Mouse (Mus musculus): ENCODE results near the gene Elfn1. TPM values are rescaled to one million over a fixed set of nuclear protein-coding genes. Genes with fewer than 3 reads are reported as not detected.

The Elfn1 gene
- 0.44 and 1.1 TPM in 2 replicates for polyA plus RNA-seq (2015; fragmentation: Nextera tagmentation; extraction: Ambion mirVana)

- Histone ChIP-seq H3K4me1 (peaks cover 58% of the 10 kb centered on the region), H3K27ac (no peak within 1 kb of the TSS; the same call in none of the 2 replicates), H3K4me3 (peak within 1 kb of the TSS; percentile 63), H3K9me3 (replicated peaks) (no peaks in the 10 kb centered on the region), H3K4me2 (peak within 1 kb of the TSS; percentile 98), H3K27me3 (peaks cover 84% of the 10 kb centered on the region), H3K36me3 (ENCODE audit: poor library complexity, severe bottlenecking) (no peaks in the 10 kb centered on the region), H3K9ac (peak within 1 kb of the TSS; percentile 77)
- WGBS = 1% methylated on average over 33 of the region's 33 CpGs
- ATAC-seq = peak; percentile 11; the same call in 1 of the 2 replicates
Observed at GRCm38 (mm10) chr5:139907714-139908242, at the start of gene Elfn1. Gene Elfn1 (plus strand): TSS chr5:139907943.

GRCm38 (mm10) chr5:139860328-139861104, 47.2 kb upstream of the Elfn1 start:
- Histone ChIP-seq H3K4me3 (0 out of 2 replicates have a peak overlapping the region, but pooled peaks have one; percentile 4), H3K36me3 (ENCODE audit: poor library complexity, severe bottlenecking) (no peaks in the 10 kb centered on the region), H3K4me1 (peaks cover 23% of the 10 kb centered on the region), H3K4me2 (peak overlapping the region; percentile 41), H3K9ac (peak overlapping the region; percentile 40; the same call in 1 of the 2 replicates), H3K27me3 (no peaks in the 10 kb centered on the region), H3K9me3 (replicated peaks) (no peaks in the 10 kb centered on the region), H3K27ac (peak overlapping the region; percentile 65)
- WGBS = 10% methylated on average over 15 of the region's 15 CpGs
- peak; percentile 75; the same call in 1 of the 2 replicates for ATAC-seq

DNA sequence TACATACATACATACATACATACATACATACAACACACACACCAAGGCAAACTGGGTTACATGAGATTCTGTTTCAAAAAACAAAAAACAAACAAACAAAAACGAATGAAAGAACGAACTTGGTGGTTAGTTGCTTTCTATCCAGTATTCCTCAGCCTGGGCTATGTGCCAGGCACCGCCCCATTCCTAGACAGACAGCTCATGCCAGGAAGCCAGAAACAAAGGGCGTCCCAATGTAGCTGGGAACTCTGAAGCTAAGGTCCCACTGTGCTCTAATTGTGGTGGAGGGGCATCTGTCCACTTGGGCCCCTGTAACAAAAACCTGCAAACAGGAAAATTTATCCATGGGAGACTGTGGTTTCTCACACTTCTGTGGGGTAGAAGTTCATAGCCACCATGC, 45.0 kb upstream of the Elfn1 start:
- H3K9ac ChIP-seq = no peak overlapping the region
- ATAC-seq = 0 out of 2 replicates have a peak, but pooled peaks have one; percentile 63
- H3K36me3 ChIP-seq (ENCODE audit: poor library complexity, severe bottlenecking) = no peaks in the 10 kb centered on the region
- peaks cover 23% of the 10 kb centered on the region for H3K4me1 ChIP-seq
- no peaks in the 10 kb centered on the region for H3K27me3 ChIP-seq
- 29% methylated on average over 4 of the region's 4 CpGs for WGBS
- no peaks in the 10 kb centered on the region for H3K9me3 ChIP-seq (replicated peaks)
- no peak overlapping the region for H3K4me2 ChIP-seq
- peak overlapping the region; percentile 6; the same call in 1 of the 2 replicates for H3K27ac ChIP-seq
- no peak overlapping the region for H3K4me3 ChIP-seq

DNA sequence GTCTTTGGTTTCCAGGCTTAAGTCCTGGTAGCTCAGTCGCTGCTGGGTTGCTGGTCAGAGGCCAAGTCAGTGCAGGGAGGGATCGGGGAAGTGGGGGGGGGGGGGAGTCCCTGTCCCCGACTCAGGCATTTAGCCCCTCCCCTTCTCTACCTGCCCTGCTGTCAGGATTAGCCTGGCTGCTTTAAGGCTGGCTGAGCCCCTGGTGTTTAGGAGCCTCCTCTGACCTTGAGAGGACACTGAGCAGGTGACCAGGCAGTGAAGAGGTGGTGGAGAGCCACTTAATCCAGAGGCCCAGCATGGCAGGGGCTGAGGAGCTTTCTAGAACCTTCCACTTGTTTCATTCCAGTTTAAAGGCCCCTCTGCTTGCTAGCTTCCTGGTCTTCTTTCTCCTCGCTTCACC, 36.9 kb upstream of the Elfn1 start:
- Histone ChIP-seq H3K27ac (no peak overlapping the region), H3K9ac (no peak overlapping the region), H3K4me1 (no peaks in the 10 kb centered on the region), H3K36me3 (ENCODE audit: poor library complexity, severe bottlenecking) (no peaks in the 10 kb centered on the region), H3K4me3 (no peak overlapping the region), H3K27me3 (no peaks in the 10 kb centered on the region), H3K4me2 (no peak overlapping the region), H3K9me3 (replicated peaks) (no peaks in the 10 kb centered on the region)
- 14% methylated on average over 4 of the region's 4 CpGs for WGBS
- no peak for ATAC-seq

DNA sequence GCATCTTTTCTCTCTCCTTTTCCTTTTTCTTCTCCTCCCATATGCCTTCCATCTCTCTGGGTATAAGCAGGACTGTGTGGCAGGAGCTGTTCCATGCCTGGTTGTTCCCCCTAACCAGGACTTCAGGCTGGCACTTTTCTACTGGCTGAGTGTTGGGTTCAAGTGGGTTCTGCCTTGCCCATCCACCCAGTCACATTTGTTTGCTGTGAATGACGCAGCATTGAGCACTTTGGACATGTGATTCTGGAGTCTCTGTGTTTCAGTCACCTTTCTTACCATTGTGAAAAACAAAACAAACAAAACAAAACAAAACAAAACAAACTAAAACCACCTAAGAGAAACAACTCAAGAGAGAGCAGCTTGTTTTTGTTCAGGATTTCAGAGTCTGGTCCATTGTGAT, 36.2 kb upstream of the Elfn1 start:
- 69% methylated on average over 1 of the region's 1 CpGs for WGBS
- no peak for ATAC-seq

GRCm38 (mm10) chr5:139877563-139877962, 30.2 kb upstream of the Elfn1 start:
- 49% methylated on average over 7 of the region's 7 CpGs for WGBS
- no peak for ATAC-seq
- no peak overlapping the region for H3K4me3 ChIP-seq

More for the DNA sequence above, 36.2 kb upstream of the Elfn1 start:
- no peaks in the 10 kb centered on the region for H3K27me3 ChIP-seq
- no peak overlapping the region for H3K27ac ChIP-seq
- no peak overlapping the region for H3K4me2 ChIP-seq
- no peaks in the 10 kb centered on the region for H3K9me3 ChIP-seq (replicated peaks)
- H3K4me1 ChIP-seq = no peaks in the 10 kb centered on the region
- H3K9ac ChIP-seq = no peak overlapping the region
- no peak overlapping the region for H3K4me3 ChIP-seq
- no peaks in the 10 kb centered on the region for H3K36me3 ChIP-seq (ENCODE audit: poor library complexity, severe bottlenecking)

DNA sequence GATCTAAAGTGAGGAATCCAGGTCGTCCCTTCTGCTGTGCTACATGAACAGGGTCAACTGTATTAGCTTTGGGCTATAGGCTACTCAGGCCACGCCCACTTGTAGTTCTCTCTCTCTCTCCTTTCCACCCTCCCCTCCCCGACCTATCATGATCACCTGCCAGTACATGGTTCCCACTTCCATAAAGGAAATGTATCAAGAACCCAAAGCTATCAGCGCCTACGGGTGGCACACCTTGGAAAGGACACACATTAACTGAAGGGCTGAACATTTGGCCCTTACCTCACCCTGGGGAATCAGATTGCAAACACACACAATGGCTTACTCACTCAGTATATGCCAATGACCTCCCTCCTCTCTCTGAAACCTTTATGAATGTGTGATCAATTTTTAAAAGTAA, 28.0 kb upstream of the Elfn1 start:
- H3K36me3 ChIP-seq (ENCODE audit: poor library complexity, severe bottlenecking) = no peaks in the 10 kb centered on the region
- WGBS = 84% methylated on average over 5 of the region's 5 CpGs
- no peak for ATAC-seq

More at GRCm38 (mm10) chr5:139877563-139877962, 30.2 kb upstream of the Elfn1 start:
- Histone ChIP-seq H3K36me3 (ENCODE audit: poor library complexity, severe bottlenecking) (no peaks in the 10 kb centered on the region), H3K9ac (no peak overlapping the region), H3K27me3 (no peaks in the 10 kb centered on the region), H3K27ac (no peak overlapping the region), H3K4me1 (no peaks in the 10 kb centered on the region), H3K4me2 (no peak overlapping the region), H3K9me3 (replicated peaks) (0 out of 2 replicates have a peak, but pooled peaks cover 3% of the 10 kb centered on the region)

GRCm38 (mm10) chr5:139881161-139881560, 26.6 kb upstream of the Elfn1 start:
- Histone ChIP-seq H3K4me1 (no peaks in the 10 kb centered on the region), H3K4me3 (no peak overlapping the region), H3K4me2 (no peak overlapping the region), H3K36me3 (ENCODE audit: poor library complexity, severe bottlenecking) (no peaks in the 10 kb centered on the region), H3K9ac (no peak overlapping the region), H3K27me3 (no peaks in the 10 kb centered on the region), H3K27ac (no peak overlapping the region), H3K9me3 (replicated peaks) (0 out of 2 replicates have a peak, but pooled peaks cover 3% of the 10 kb centered on the region)
- WGBS = 92% methylated on average over 9 of the region's 9 CpGs
- no peak for ATAC-seq

More for the DNA sequence above, 28.0 kb upstream of the Elfn1 start:
- H3K27me3 ChIP-seq = no peaks in the 10 kb centered on the region
- H3K4me3 ChIP-seq = no peak overlapping the region
- no peak overlapping the region for H3K9ac ChIP-seq
- no peak overlapping the region for H3K4me2 ChIP-seq
- no peaks in the 10 kb centered on the region for H3K4me1 ChIP-seq
- H3K9me3 ChIP-seq (replicated peaks) = 0 out of 2 replicates have a peak, but pooled peaks cover 3% of the 10 kb centered on the region
- no peak overlapping the region for H3K27ac ChIP-seq

DNA sequence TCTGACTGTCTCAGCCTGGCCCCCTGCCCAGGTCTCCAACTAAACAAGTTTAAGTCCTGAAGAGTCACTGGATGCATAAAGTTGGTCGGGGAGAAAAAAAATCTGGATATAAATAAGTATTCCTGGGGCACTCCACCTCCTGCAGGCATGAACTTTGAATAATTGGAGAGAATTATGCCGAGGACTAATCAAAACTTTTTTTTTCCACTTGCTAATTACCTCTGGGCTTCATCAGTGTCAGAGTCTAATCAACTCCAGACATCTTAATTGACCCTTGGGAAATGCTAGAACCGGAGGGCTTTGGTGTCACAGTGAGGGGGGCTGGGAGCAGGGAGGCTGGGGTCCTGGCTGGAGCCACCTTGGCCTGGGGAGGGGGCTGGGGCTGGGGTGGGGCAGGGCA, 19.1 kb upstream of the Elfn1 start:
- 10% methylated on average over 3 of the region's 3 CpGs for WGBS
- peak overlapping the region; percentile 76 for H3K27ac ChIP-seq
- no peaks in the 10 kb centered on the region for H3K9me3 ChIP-seq (replicated peaks)
- no peaks in the 10 kb centered on the region for H3K27me3 ChIP-seq
- no peaks in the 10 kb centered on the region for H3K36me3 ChIP-seq (ENCODE audit: poor library complexity, severe bottlenecking)
- no peak for ATAC-seq
- no peak overlapping the region for H3K4me3 ChIP-seq
- peaks cover 61% of the 10 kb centered on the region for H3K4me1 ChIP-seq
- no peak overlapping the region for H3K9ac ChIP-seq
- no peak overlapping the region; the same call in 1 of the 2 replicates for H3K4me2 ChIP-seq

DNA sequence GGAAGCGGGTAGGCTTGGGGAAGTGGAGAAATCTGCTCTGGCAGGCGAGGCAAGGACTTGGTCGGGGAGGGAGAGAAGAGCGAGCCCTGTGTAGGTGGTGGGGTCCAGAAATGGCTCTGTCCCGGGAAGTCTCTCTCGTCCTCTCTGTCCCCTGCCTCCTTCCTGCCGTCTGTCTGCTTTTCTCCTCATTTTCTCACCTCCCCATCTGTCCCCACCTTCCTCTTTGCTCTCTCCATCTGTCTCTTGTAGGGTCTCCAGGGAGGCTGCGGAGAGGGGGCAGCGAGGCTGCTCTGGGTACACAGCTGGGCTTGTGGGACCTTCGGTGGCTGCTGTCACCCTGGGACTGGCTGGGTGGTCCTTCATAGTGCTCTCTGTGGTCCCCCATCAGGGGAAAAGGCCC, 18.4 kb upstream of the Elfn1 start:
- peaks cover 68% of the 10 kb centered on the region for H3K4me1 ChIP-seq
- H3K4me2 ChIP-seq = no peak overlapping the region
- ATAC-seq = peak; percentile 33; the same call in 1 of the 2 replicates
- peak overlapping the region; percentile 76 for H3K27ac ChIP-seq
- H3K27me3 ChIP-seq = no peaks in the 10 kb centered on the region
- H3K9me3 ChIP-seq (replicated peaks) = no peaks in the 10 kb centered on the region
- no peak overlapping the region for H3K4me3 ChIP-seq
- H3K36me3 ChIP-seq (ENCODE audit: poor library complexity, severe bottlenecking) = no peaks in the 10 kb centered on the region
- H3K9ac ChIP-seq = no peak overlapping the region
- 35% methylated on average over 10 of the region's 10 CpGs for WGBS

GRCm38 (mm10) chr5:139892326-139892994, 15.3 kb upstream of the Elfn1 start:
- H3K27ac ChIP-seq = peak overlapping the region; percentile 51
- H3K36me3 ChIP-seq (ENCODE audit: poor library complexity, severe bottlenecking) = no peaks in the 10 kb centered on the region
- peak overlapping the region; percentile 20; the same call in 1 of the 2 replicates for H3K4me2 ChIP-seq
- H3K9ac ChIP-seq = 0 out of 2 replicates have a peak overlapping the region, but pooled peaks have one; percentile 12
- H3K27me3 ChIP-seq = peaks cover 3% of the 10 kb centered on the region; the same call in 1 of the 2 replicates
- ATAC-seq = peak; percentile 82
- H3K4me3 ChIP-seq = no peak overlapping the region
- peaks cover 63% of the 10 kb centered on the region for H3K4me1 ChIP-seq
- 7% methylated on average over 5 of the region's 5 CpGs for WGBS
- H3K9me3 ChIP-seq (replicated peaks) = no peaks in the 10 kb centered on the region

DNA sequence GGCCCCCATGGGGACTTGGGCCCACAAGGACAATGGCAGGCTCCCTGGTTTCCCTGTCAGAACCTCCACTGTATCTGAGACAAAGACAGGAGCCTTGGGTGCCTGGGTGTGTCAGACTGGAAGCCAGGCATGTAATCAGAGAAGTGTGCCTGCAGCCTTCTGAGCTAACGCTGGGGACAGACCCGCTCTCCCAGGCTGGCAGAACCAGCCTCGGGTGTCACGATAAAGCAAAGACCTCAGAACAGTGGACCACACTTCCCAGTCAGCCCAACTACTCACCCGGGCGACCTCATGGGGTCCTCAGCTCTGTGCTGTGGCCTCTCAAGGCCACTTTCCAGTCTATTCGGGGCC, 14.8 kb upstream of the Elfn1 start:
- H3K27ac ChIP-seq = peak overlapping the region; percentile 51
- peaks cover 58% of the 10 kb centered on the region for H3K4me1 ChIP-seq
- H3K4me3 ChIP-seq = no peak overlapping the region
- no peaks in the 10 kb centered on the region for H3K36me3 ChIP-seq (ENCODE audit: poor library complexity, severe bottlenecking)
- no peak overlapping the region for H3K4me2 ChIP-seq
- peak; percentile 59 for ATAC-seq
- H3K9ac ChIP-seq = 0 out of 2 replicates have a peak overlapping the region, but pooled peaks have one; percentile 12
- 23% methylated on average over 7 of the region's 7 CpGs for WGBS
- H3K27me3 ChIP-seq = peaks cover 3% of the 10 kb centered on the region; the same call in 1 of the 2 replicates
- no peaks in the 10 kb centered on the region for H3K9me3 ChIP-seq (replicated peaks)

Measured in forebrain, embryonic 13.5 days (tissue).